Mouse (Mus musculus) kidney, adult 2 months (tissue): ENCODE measurements at regions not wholly inside any gene's neighbourhood (a gene's known extent, or its start where the extent isn't known, plus 50 kb on each side); places are given as distances from the start of the nearest gene placed in this dataset.

Experiments
- CTCF ChIP-seq: fragments of 200-500 bp; conservative IDR thresholded peaks from 2 replicates; pipeline ENCODE4 v1.5.1; 2011; ENCODE audit warnings: low read depth, mild to moderate bottlenecking, control low read depth, low read length, moderate library complexity, mixed read lengths; ENCODE audit not compliant: insufficient read depth, insufficient read length
- POLR2A ChIP-seq: fragments of 200-500 bp; IDR thresholded peaks from one replicate; pipeline ENCODE4 v1.6.1; 2011; ENCODE audit warnings: low read depth, low read length, control low read depth

DNA sequence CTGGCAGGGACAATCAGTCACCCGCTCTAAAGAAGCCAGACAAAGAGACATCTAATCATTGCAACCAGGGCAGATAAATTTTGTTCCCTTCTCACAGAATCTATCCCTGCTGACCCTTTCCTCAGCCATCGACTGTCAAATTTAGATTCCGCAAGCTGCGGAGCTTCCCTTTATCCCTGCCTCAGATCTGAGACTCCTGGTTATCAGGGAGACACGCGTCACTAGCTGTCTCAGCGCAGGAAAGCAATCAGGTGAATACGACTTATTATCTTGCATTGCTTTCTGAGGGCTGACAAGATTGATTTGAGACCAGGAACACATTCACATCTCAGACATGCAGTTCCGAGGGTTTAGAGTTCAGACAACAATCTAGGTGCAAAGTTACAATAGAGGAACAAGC lies 618.3 kb downstream of the Nedd1 start:
- TF ChIP-seq CTCF, result no peak
- no peak for TF ChIP-seq POLR2A
